Mouse (Mus musculus) olfactory bulb, adult 2 months (tissue): ENCODE data around the gene Bcas1.

ENCODE experiments used
- CTCF ChIP-seq: fragments of 200-500 bp; IDR thresholded peaks from 2 replicates; pipeline ENCODE4 v1.5.1; 2012; ENCODE audit warnings: low read depth, mild to moderate bottlenecking, low read length, moderate library complexity; ENCODE audit not compliant: insufficient read depth
- POLR2A ChIP-seq: fragments of 200-500 bp; IDR thresholded peaks from 2 replicates; pipeline ENCODE4 v1.6.1; 2012; ENCODE audit warnings: mild to moderate bottlenecking, low read depth, low read length, moderate library complexity; ENCODE audit not compliant: insufficient read depth

DNA sequence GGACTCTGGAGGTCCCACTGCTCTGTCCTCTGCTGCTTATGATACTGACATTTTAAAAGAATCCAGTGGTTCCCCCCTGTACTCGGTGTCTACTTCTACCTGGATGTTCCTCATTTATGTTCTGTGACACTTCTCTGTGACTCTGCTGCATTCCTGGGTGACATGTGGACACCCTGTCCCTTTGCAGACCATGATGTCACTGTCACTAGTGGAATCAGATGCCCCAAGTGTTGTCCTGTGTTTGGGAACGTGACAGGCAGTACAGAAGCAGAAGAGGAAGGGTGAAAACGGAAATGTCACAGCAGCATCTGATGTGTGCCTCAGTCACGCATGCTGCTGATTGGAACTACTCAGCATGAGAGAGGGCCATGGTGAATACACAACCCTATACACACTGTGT is 110.9 kb downstream of the Bcas1 start:
- TF ChIP-seq CTCF = no peak
- TF ChIP-seq POLR2A = no peak
